Mouse (Mus musculus) forebrain, embryonic 12.5 days (tissue): ENCODE results near the gene Rgl1. TPM values are rescaled to one million over a fixed set of nuclear protein-coding genes. Genes with fewer than 3 reads are reported as not detected.
A peak's percentile ranks its signal among the peaks of the same experiment; 100 is the strongest.

Experiments used
- ATAC-seq: fragments of 200-750 bp; cut with Nextera tagmentation; 2 replicates; pipeline ENCODE4 v1.8.0; 2017; ENCODE audit warnings: moderate TSS enrichment; ENCODE audit not compliant: low FRiP score
- H3K27ac ChIP-seq: fragments of 300-500 bp; sonication (generic); 2 replicates; pipeline ENCODE4 v1.5.1; 2016; ENCODE audit warnings: mild to moderate bottlenecking
- H3K27me3 ChIP-seq: fragments of 300-500 bp; sonication (generic); 2 replicates; pipeline ENCODE4 v1.6.1; 2016; ENCODE audit warnings: mild to moderate bottlenecking
- H3K36me3 ChIP-seq: fragments of 300-500 bp; sonication (generic); replicated peaks from 2 replicates; pipeline ENCODE4 v1.6.1; 2016; ENCODE audit warnings: mild to moderate bottlenecking
- H3K4me1 ChIP-seq: fragments of 300-500 bp; sonication (generic); 2 replicates; pipeline ENCODE4 v1.6.1; 2016
- H3K4me2 ChIP-seq: fragments of 300-500 bp; sonication (generic); 2 replicates; pipeline ENCODE4 v1.6.1; 2016; ENCODE audit warnings: mild to moderate bottlenecking, moderate library complexity
- H3K4me3 ChIP-seq: fragments of 300-500 bp; sonication (generic); replicated peaks from 2 replicates; pipeline ENCODE4 v1.5.1; 2016; ENCODE audit warnings: mild to moderate bottlenecking
- H3K9ac ChIP-seq: fragments of 300-500 bp; sonication (generic); 2 replicates; pipeline ENCODE4 v1.6.1; 2016; ENCODE audit warnings: mild to moderate bottlenecking
- H3K9me3 ChIP-seq: fragments of 300-500 bp; sonication (generic); 2 replicates; pipeline ENCODE4 v1.6.1; 2016
- WGBS: fragments of 180-500 bp; shearing (Covaris S2); methylation state at CpG from one replicate; pipeline ENCODE4 v1.1.7; 2016; 5-methylcytosine and 5-hydroxymethylcytosine counted together
- polyA plus RNA-seq: library from polyadenylated mRNA; unstranded; fragments of >200 nt; fragmentation: Nextera tagmentation; extraction: Ambion mirVana; gene quantifications from 2 replicates; pipeline ENCODE4 v1.2.1, GENCODE M21; 2016

The Rgl1 gene
- polyA plus RNA-seq, 1 experiment from 2014 or later, result 20.9 TPM

- H3K4me3 ChIP-seq, result no peak overlapping the region
- H3K9me3 ChIP-seq, result no peaks in the 10 kb centered on the region
- 85% methylated on average over 10 of the region's 10 CpGs for WGBS
- no peak overlapping the region for H3K4me2 ChIP-seq
- H3K4me1 ChIP-seq, result 0 out of 2 replicates have a peak, but pooled peaks cover 2% of the 10 kb centered on the region
- H3K36me3 ChIP-seq, result 0 out of 2 replicates have a peak, but pooled peaks cover 6% of the 10 kb centered on the region
- H3K9ac ChIP-seq, result no peak overlapping the region
- H3K27me3 ChIP-seq, result no peaks in the 10 kb centered on the region
- no peak overlapping the region for H3K27ac ChIP-seq
- ATAC-seq, result no peak
Measured at GRCm38 (mm10) chr1:152615987-152616776, 150.0 kb downstream of the Rgl1 start.

- Histone ChIP-seq H3K4me3 (no peak overlapping the region), H3K27me3 (no peaks in the 10 kb centered on the region), H3K4me2 (no peak overlapping the region), H3K36me3 (0 out of 2 replicates have a peak, but pooled peaks cover 6% of the 10 kb centered on the region), H3K9ac (no peak overlapping the region), H3K4me1 (0 out of 2 replicates have a peak, but pooled peaks cover 2% of the 10 kb centered on the region), H3K9me3 (no peaks in the 10 kb centered on the region), H3K27ac (0 out of 2 replicates have a peak overlapping the region, but pooled peaks have one; percentile 13)
- no peak for ATAC-seq
- 80% methylated on average over 7 of the region's 7 CpGs for WGBS
Measured at GRCm38 (mm10) chr1:152614743-152615380, 151.3 kb downstream of the Rgl1 start.

- 92% methylated on average over 16 of the region's 16 CpGs for WGBS
- no peak for ATAC-seq
- Histone ChIP-seq H3K4me2 (no peak overlapping the region), H3K4me1 (0 out of 2 replicates have a peak, but pooled peaks cover 2% of the 10 kb centered on the region), H3K36me3 (0 out of 2 replicates have a peak, but pooled peaks cover 6% of the 10 kb centered on the region), H3K27me3 (no peaks in the 10 kb centered on the region), H3K4me3 (no peak overlapping the region), H3K27ac (no peak overlapping the region), H3K9ac (no peak overlapping the region), H3K9me3 (no peaks in the 10 kb centered on the region)
Measured at GRCm38 (mm10) chr1:152613158-152613857, 152.8 kb downstream of the Rgl1 start.

GRCm38 (mm10) chr1:152612535-152613157 lies 153.5 kb downstream of the Rgl1 start:
- ATAC-seq, result no peak
- 79% methylated on average over 12 of the region's 12 CpGs for WGBS
- H3K4me1 ChIP-seq, result 0 out of 2 replicates have a peak, but pooled peaks cover 2% of the 10 kb centered on the region
- H3K9me3 ChIP-seq, result no peaks in the 10 kb centered on the region
- H3K27me3 ChIP-seq, result no peaks in the 10 kb centered on the region
- no peak overlapping the region for H3K4me3 ChIP-seq
- 0 out of 2 replicates have a peak, but pooled peaks cover 6% of the 10 kb centered on the region for H3K36me3 ChIP-seq
- H3K9ac ChIP-seq, result no peak overlapping the region
- H3K27ac ChIP-seq, result no peak overlapping the region
- no peak overlapping the region for H3K4me2 ChIP-seq

- Histone ChIP-seq H3K36me3 (0 out of 2 replicates have a peak, but pooled peaks cover 5% of the 10 kb centered on the region), H3K9me3 (no peaks in the 10 kb centered on the region), H3K9ac (no peak overlapping the region), H3K4me2 (no peak overlapping the region), H3K4me1 (0 out of 2 replicates have a peak, but pooled peaks cover 2% of the 10 kb centered on the region), H3K27me3 (no peaks in the 10 kb centered on the region), H3K27ac (no peak overlapping the region), H3K4me3 (no peak overlapping the region)
- WGBS, result 73% methylated on average over 10 of the region's 10 CpGs
- no peak for ATAC-seq
Measured at GRCm38 (mm10) chr1:152609547-152609946, 156.6 kb downstream of the Rgl1 start.

GRCm38 (mm10) chr1:152609006-152609405 lies 157.1 kb downstream of the Rgl1 start:
- Histone ChIP-seq H3K36me3 (0 out of 2 replicates have a peak, but pooled peaks cover 3% of the 10 kb centered on the region), H3K9ac (no peak overlapping the region), H3K27ac (no peak overlapping the region), H3K4me2 (no peak overlapping the region), H3K9me3 (no peaks in the 10 kb centered on the region), H3K4me1 (0 out of 2 replicates have a peak, but pooled peaks cover 2% of the 10 kb centered on the region), H3K27me3 (no peaks in the 10 kb centered on the region), H3K4me3 (no peak overlapping the region)
- no peak for ATAC-seq
- 88% methylated on average over 7 of the region's 7 CpGs for WGBS

- no peak overlapping the region for H3K4me2 ChIP-seq
- H3K4me1 ChIP-seq, result 0 out of 2 replicates have a peak, but pooled peaks cover 2% of the 10 kb centered on the region
- H3K27me3 ChIP-seq, result no peaks in the 10 kb centered on the region
- no peaks in the 10 kb centered on the region for H3K36me3 ChIP-seq
- peaks cover 1% of the 10 kb centered on the region; the same call in 1 of the 2 replicates for H3K9me3 ChIP-seq
- no peak overlapping the region for H3K27ac ChIP-seq
- WGBS, result 85% methylated on average over 14 of the region's 14 CpGs
- no peak for ATAC-seq
- H3K9ac ChIP-seq, result no peak overlapping the region
- no peak overlapping the region for H3K4me3 ChIP-seq
Measured at GRCm38 (mm10) chr1:152607765-152608164, 158.4 kb downstream of the Rgl1 start.

GRCm38 (mm10) chr1:152606727-152607126 lies 159.4 kb downstream of the Rgl1 start:
- H3K36me3 ChIP-seq, result no peaks in the 10 kb centered on the region
- no peak overlapping the region for H3K27ac ChIP-seq
- no peaks in the 10 kb centered on the region for H3K27me3 ChIP-seq
- no peaks in the 10 kb centered on the region for H3K4me1 ChIP-seq
- peaks cover 3% of the 10 kb centered on the region; the same call in 1 of the 2 replicates for H3K9me3 ChIP-seq
- 91% methylated on average over 11 of the region's 11 CpGs for WGBS
- no peak overlapping the region for H3K4me2 ChIP-seq
- ATAC-seq, result no peak
- H3K9ac ChIP-seq, result no peak overlapping the region
- H3K4me3 ChIP-seq, result no peak overlapping the region

- 86% methylated on average over 5 of the region's 5 CpGs for WGBS
Measured at GRCm38 (mm10) chr1:152605895-152606625, 160.1 kb downstream of the Rgl1 start.

GRCm38 (mm10) chr1:152604147-152604546 lies 162.0 kb downstream of the Rgl1 start:
- Histone ChIP-seq H3K27ac (no peak overlapping the region), H3K4me2 (no peak overlapping the region), H3K9me3 (peaks cover 3% of the 10 kb centered on the region; the same call in 1 of the 2 replicates), H3K27me3 (no peaks in the 10 kb centered on the region), H3K36me3 (no peaks in the 10 kb centered on the region), H3K4me3 (no peak overlapping the region), H3K4me1 (no peaks in the 10 kb centered on the region), H3K9ac (no peak overlapping the region)
- WGBS, result 78% methylated on average over 6 of the region's 6 CpGs
- no peak for ATAC-seq

More at GRCm38 (mm10) chr1:152605895-152606625, 160.1 kb downstream of the Rgl1 start:
- Histone ChIP-seq H3K27me3 (no peaks in the 10 kb centered on the region), H3K36me3 (no peaks in the 10 kb centered on the region), H3K4me2 (no peak overlapping the region), H3K9ac (no peak overlapping the region), H3K4me1 (no peaks in the 10 kb centered on the region), H3K9me3 (peaks cover 3% of the 10 kb centered on the region; the same call in 1 of the 2 replicates), H3K27ac (no peak overlapping the region), H3K4me3 (no peak overlapping the region)
- no peak for ATAC-seq

GRCm38 (mm10) chr1:152603628-152604027 lies 162.5 kb downstream of the Rgl1 start:
- Histone ChIP-seq H3K9ac (no peak overlapping the region), H3K4me2 (no peak overlapping the region), H3K4me1 (no peaks in the 10 kb centered on the region), H3K36me3 (no peaks in the 10 kb centered on the region), H3K4me3 (no peak overlapping the region), H3K27ac (no peak overlapping the region), H3K9me3 (peaks cover 3% of the 10 kb centered on the region; the same call in 1 of the 2 replicates), H3K27me3 (no peaks in the 10 kb centered on the region)
- ATAC-seq, result no peak
- 61% methylated on average over 9 of the region's 9 CpGs for WGBS
